Mouse (Mus musculus): ENCODE measurements around the gene Hsp90b1.

DNA sequence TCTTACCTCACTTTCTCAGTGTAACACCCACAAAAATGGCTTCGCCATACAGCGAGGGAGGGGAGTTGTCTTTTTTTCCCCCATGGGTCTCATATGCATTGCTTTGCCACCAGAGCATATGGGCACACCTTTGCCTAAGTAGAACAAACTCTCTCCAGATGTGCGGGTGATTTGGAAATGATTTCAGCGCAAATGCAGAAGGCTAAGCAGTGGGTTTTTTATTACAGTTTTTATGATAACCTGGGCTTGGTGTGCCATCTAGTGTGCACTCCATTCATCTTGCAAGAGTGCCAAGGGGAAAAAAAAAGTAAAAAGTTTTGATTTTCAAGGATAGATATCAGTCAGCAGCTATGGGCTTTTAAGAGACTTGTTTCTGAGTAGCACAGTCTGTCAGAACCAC, 29.7 kb upstream of the Hsp90b1 start:
- TF ChIP-seq CTCF (IDR thresholded peaks at IDR 0.05; ENCODE audit: extremely low read depth, insufficient read depth, insufficient read length, insufficient replicate concordance), result no peak
- TF ChIP-seq POLR2A (IDR thresholded peaks at IDR 0.05; ENCODE audit: low read depth, low read length), result no peak
